Mouse (Mus musculus): Measurements from ENCODE around the gene Gm26992.

Gene Gm26992

GRCm38 (mm10) chrX:103483047-103483446 lies 61.2 kb downstream of the Gm26992 start:
- no peak for DNase-seq (ENCODE audit: low read depth, low spot score)

- DNase-seq (ENCODE audit: low read depth, low spot score) = peak; percentile 72
Observed at GRCm38 (mm10) chrX:103484050-103484449, 62.2 kb downstream of the Gm26992 start.

GRCm38 (mm10) chrX:103490853-103491252 lies 69.0 kb downstream of the Gm26992 start:
- no peak for DNase-seq (ENCODE audit: low read depth, low spot score)

- DNase-seq (ENCODE audit: low read depth, low spot score) = peak; percentile 28
Observed at GRCm38 (mm10) chrX:103492398-103493256, 70.8 kb downstream of the Gm26992 start.

- peak; percentile 75 for DNase-seq (ENCODE audit: low read depth, low spot score)
Observed at GRCm38 (mm10) chrX:103493351-103494173, 71.8 kb downstream of the Gm26992 start.

GRCm38 (mm10) chrX:103499374-103499773 lies 77.6 kb downstream of the Gm26992 start:
- DNase-seq (ENCODE audit: low read depth, low spot score) = no peak

GRCm38 (mm10) chrX:103500137-103500536 lies 78.3 kb downstream of the Gm26992 start:
- no peak for DNase-seq (ENCODE audit: low read depth, low spot score)

GRCm38 (mm10) chrX:103508218-103508617 lies 86.4 kb downstream of the Gm26992 start:
- DNase-seq (ENCODE audit: low read depth, low spot score) = no peak

- peak; percentile 53 for DNase-seq (ENCODE audit: low read depth, low spot score)
Observed at GRCm38 (mm10) chrX:103509168-103510019, 87.6 kb downstream of the Gm26992 start.

GRCm38 (mm10) chrX:103514782-103515181 lies 93.0 kb downstream of the Gm26992 start:
- peak; percentile 83 for DNase-seq (ENCODE audit: low read depth, low spot score)

- peak; percentile 84 for DNase-seq (ENCODE audit: low read depth, low spot score)
Observed at GRCm38 (mm10) chrX:103515346-103515745, 93.5 kb downstream of the Gm26992 start.

- DNase-seq (ENCODE audit: low read depth, low spot score) = no peak
Observed at GRCm38 (mm10) chrX:103518798-103519197, 97.0 kb downstream of the Gm26992 start.

- no peak for DNase-seq (ENCODE audit: low read depth, low spot score)
Observed at GRCm38 (mm10) chrX:103519547-103519946, 97.7 kb downstream of the Gm26992 start.

- DNase-seq (ENCODE audit: low read depth, low spot score) = no peak
Observed at GRCm38 (mm10) chrX:103521221-103521716, 99.5 kb downstream of the Gm26992 start.

- DNase-seq (ENCODE audit: low read depth, low spot score) = no peak
Observed at GRCm38 (mm10) chrX:103529185-103529584, 107.4 kb downstream of the Gm26992 start.

Data from 3T3-L1 (cell line).